Mouse (Mus musculus) ES-Bruce4 (cell line): ENCODE data around the gene Evx2. TPM values are rescaled to one million over a fixed set of nuclear protein-coding genes. Genes with fewer than 3 reads are reported as not detected.
A peak's percentile ranks its signal among the peaks of the same experiment; 100 is the strongest.

Experiments used
- H3K27ac ChIP-seq: 2 replicates; pipeline ENCODE4 v1.5.1; 2012; ENCODE audit warnings: low read length, inconsistent platforms; ENCODE audit not compliant: insufficient read depth
- H3K27me3 ChIP-seq: 2 replicates; pipeline ENCODE4 v1.6.1; 2012; ENCODE audit warnings: mild to moderate bottlenecking, low read length, inconsistent platforms; ENCODE audit not compliant: control insufficient read depth, poor library complexity, insufficient read depth, severe bottlenecking
- H3K36me3 ChIP-seq: 2 replicates; pipeline ENCODE4 v1.6.1; 2012; ENCODE audit warnings: inconsistent platforms, mild to moderate bottlenecking, low read length, moderate library complexity; ENCODE audit not compliant: control insufficient read depth, poor library complexity, insufficient read depth, severe bottlenecking
- H3K4me1 ChIP-seq: one replicate; pipeline ENCODE4 v1.8.1; 2011; ENCODE audit warnings: low read length; ENCODE audit not compliant: control insufficient read depth, insufficient read depth
- H3K4me3 ChIP-seq: 2 replicates; pipeline ENCODE4 v1.5.1; 2011; ENCODE audit warnings: low read depth, mild to moderate bottlenecking, low read length
- H3K9ac ChIP-seq: 2 replicates; pipeline ENCODE4 v1.6.1; 2012; ENCODE audit warnings: low read depth, mild to moderate bottlenecking, inconsistent platforms; ENCODE audit not compliant: poor library complexity, severe bottlenecking
- H3K9me3 ChIP-seq: replicated peaks from 2 replicates; pipeline ENCODE4 v1.6.1; 2012; ENCODE audit warnings: mild to moderate bottlenecking, low read length, inconsistent platforms; ENCODE audit not compliant: control insufficient read depth, poor library complexity, insufficient read depth, severe bottlenecking
- CTCF ChIP-seq: IDR thresholded peaks from one replicate; pipeline ENCODE4 v1.8.1; 2011; ENCODE audit warnings: low read depth, low read length
- EP300 ChIP-seq: IDR thresholded peaks from 2 replicates; pipeline ENCODE4 v1.6.1; 2011; ENCODE audit warnings: low read depth, low read length; ENCODE audit not compliant: insufficient read depth
- POLR2A ChIP-seq: IDR thresholded peaks from one replicate; pipeline ENCODE4 v1.8.1; 2011; ENCODE audit warnings: low read length; ENCODE audit not compliant: insufficient read depth
- polyA plus RNA-seq: library from polyadenylated mRNA; stranded (reverse); fragments of >200 nt; gene quantifications from 2 replicates; pipeline ENCODE4 v1.2.4, GENCODE M21; 2011; ENCODE audit warnings: low read depth; ENCODE audit not compliant: missing spikeins, insufficient read depth, insufficient read length

Evx2 gene
- polyA plus RNA-seq, 1 experiment = not detected

- no peaks in the 10 kb centered on the region for H3K9me3 ChIP-seq
- TF ChIP-seq CTCF (no peak), POLR2A (no peak), EP300 (no peak)
- H3K27ac ChIP-seq = no peak overlapping the region
- H3K4me3 ChIP-seq = no peak overlapping the region
- no peaks in the 10 kb centered on the region for H3K36me3 ChIP-seq
- H3K27me3 ChIP-seq = peaks cover 60% of the 10 kb centered on the region
- H3K4me1 ChIP-seq = no peaks in the 10 kb centered on the region
- no peak overlapping the region for H3K9ac ChIP-seq
These were observed 24.2 kb upstream of the Evx2 start for GRCm38 (mm10) chr2:74683471-74683951.

GRCm38 (mm10) chr2:74682796-74683195 lies 23.4 kb upstream of the Evx2 start:
- H3K9ac ChIP-seq = peak overlapping the region; percentile 37; the same call in 1 of the 2 replicates
- H3K27me3 ChIP-seq = peaks cover 61% of the 10 kb centered on the region

GRCm38 (mm10) chr2:74681594-74682531 lies 22.5 kb upstream of the Evx2 start:
- Histone ChIP-seq H3K4me1 (no peaks in the 10 kb centered on the region), H3K9ac (no peak overlapping the region), H3K36me3 (no peaks in the 10 kb centered on the region), H3K4me3 (peak overlapping the region; percentile 34), H3K9me3 (no peaks in the 10 kb centered on the region), H3K27me3 (peaks cover 55% of the 10 kb centered on the region), H3K27ac (no peak overlapping the region)
- TF ChIP-seq CTCF (no peak), EP300 (peak; percentile 55; the same call in 1 of the 2 replicates)

More at GRCm38 (mm10) chr2:74682796-74683195, 23.4 kb upstream of the Evx2 start:
- no peak overlapping the region for H3K27ac ChIP-seq
- TF ChIP-seq POLR2A (no peak), CTCF (no peak), EP300 (no peak)
- H3K4me3 ChIP-seq = peak overlapping the region; percentile 18; the same call in 1 of the 2 replicates
- no peaks in the 10 kb centered on the region for H3K4me1 ChIP-seq
- no peaks in the 10 kb centered on the region for H3K36me3 ChIP-seq
- no peaks in the 10 kb centered on the region for H3K9me3 ChIP-seq

GRCm38 (mm10) chr2:74680561-74681398 lies 21.4 kb upstream of the Evx2 start:
- H3K9ac ChIP-seq = no peak overlapping the region
- H3K4me1 ChIP-seq = no peaks in the 10 kb centered on the region
- no peak overlapping the region for H3K4me3 ChIP-seq
- no peak overlapping the region for H3K27ac ChIP-seq
- peaks cover 61% of the 10 kb centered on the region for H3K27me3 ChIP-seq
- TF ChIP-seq CTCF = no peak
- TF ChIP-seq POLR2A = no peak
- no peak for TF ChIP-seq EP300
- no peaks in the 10 kb centered on the region for H3K9me3 ChIP-seq
- H3K36me3 ChIP-seq = no peaks in the 10 kb centered on the region

- H3K4me3 ChIP-seq = peak overlapping the region; percentile 9; the same call in 1 of the 2 replicates
- H3K27me3 ChIP-seq = peaks cover 61% of the 10 kb centered on the region
- no peaks in the 10 kb centered on the region for H3K9me3 ChIP-seq
- no peaks in the 10 kb centered on the region for H3K36me3 ChIP-seq
- no peak overlapping the region for H3K27ac ChIP-seq
- no peaks in the 10 kb centered on the region for H3K4me1 ChIP-seq
- no peak overlapping the region for H3K9ac ChIP-seq
- no peak for TF ChIP-seq POLR2A
- no peak for TF ChIP-seq CTCF
- no peak for TF ChIP-seq EP300
These were observed 20.6 kb upstream of the Evx2 start for GRCm38 (mm10) chr2:74679980-74680379.
